Mouse (Mus musculus): ENCODE data around the gene Vmn1r236. TPM values are rescaled to one million over a fixed set of nuclear protein-coding genes. Genes with fewer than 3 reads are reported as not detected.

The Vmn1r236 gene
- not detected in 2 replicates for polyA plus RNA-seq (2016; fragmentation: Nextera tagmentation; extraction: Ambion mirVana)

DNA sequence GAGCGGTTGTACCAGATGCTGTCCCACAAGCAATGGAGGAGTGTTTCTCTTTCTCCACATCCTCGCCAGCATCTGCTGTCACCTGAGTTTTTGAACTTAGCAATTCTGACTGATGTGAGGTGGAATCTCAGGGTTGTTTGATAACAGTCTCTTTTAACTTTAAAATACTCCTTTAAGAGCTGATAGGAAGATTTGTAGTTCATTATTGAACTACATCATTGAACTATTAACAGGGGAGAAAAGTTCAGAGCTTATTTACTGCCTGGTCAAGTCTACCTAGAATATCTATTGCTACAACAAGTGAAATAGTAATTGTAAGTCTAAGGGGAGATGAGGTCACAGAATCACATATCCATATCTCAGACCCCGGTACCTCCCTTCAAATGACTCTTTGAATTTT lies at the start of gene Vmn1r236:
TSS of gene Vmn1r236 (plus strand) at position 301 of the 400 bp plus-strand sequence.
- 80% methylated on average over 3 of the region's 3 CpGs for WGBS
- no peaks in the 10 kb centered on the region for H3K36me3 ChIP-seq
- no peaks in the 10 kb centered on the region for H3K4me1 ChIP-seq (replicated peaks)
- H3K9me3 ChIP-seq, result no peaks in the 10 kb centered on the region
- H3K27me3 ChIP-seq, result no peaks in the 10 kb centered on the region
- ATAC-seq (ENCODE audit: insufficient number of reproducible peaks, insufficient read depth, low FRiP score, low TSS enrichment, low read depth), result no peak
- H3K4me2 ChIP-seq, result no peak within 1 kb of the TSS
- H3K9ac ChIP-seq (replicated peaks), result no peak within 1 kb of the TSS
- H3K27ac ChIP-seq, result no peak within 1 kb of the TSS
- H3K4me3 ChIP-seq (replicated peaks), result no peak within 1 kb of the TSS

DNA sequence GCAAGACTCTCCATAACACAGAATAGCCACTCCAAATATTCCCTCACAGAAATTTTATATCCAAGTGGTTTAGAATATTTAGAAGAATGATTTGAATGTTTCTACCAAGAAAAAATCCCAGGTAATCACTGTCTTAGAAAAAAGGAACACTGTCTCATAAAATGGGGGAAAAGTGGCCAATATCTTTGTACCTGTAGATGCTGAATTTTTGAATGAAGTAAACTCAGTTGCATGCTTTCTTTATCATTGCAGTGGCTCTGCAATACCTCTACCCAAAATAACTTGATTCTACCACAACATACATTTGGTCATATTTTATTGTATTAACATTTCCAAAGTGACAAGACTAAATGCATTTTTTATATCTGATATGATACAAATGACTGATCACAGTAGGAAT lies 26.6 kb upstream of the Vmn1r236 start, which contains the start of gene Vmn1r235:
TSS of gene Vmn1r235 (plus strand) at position 301 of the 400 bp plus-strand sequence.
- Histone ChIP-seq H3K36me3 (no peaks in the 10 kb centered on the region), H3K27me3 (no peaks in the 10 kb centered on the region), H3K27ac (no peak within 1 kb of the TSS), H3K9ac (replicated peaks) (no peak within 1 kb of the TSS), H3K4me3 (replicated peaks) (no peak within 1 kb of the TSS), H3K9me3 (no peaks in the 10 kb centered on the region), H3K4me1 (replicated peaks) (no peaks in the 10 kb centered on the region), H3K4me2 (no peak within 1 kb of the TSS)
- no peak for ATAC-seq (ENCODE audit: insufficient number of reproducible peaks, insufficient read depth, low FRiP score, low TSS enrichment, low read depth)

- H3K4me2 ChIP-seq, result no peak overlapping the region
- ATAC-seq (ENCODE audit: insufficient number of reproducible peaks, insufficient read depth, low FRiP score, low TSS enrichment, low read depth), result no peak
Measured at GRCm38 (mm10) chr17:21272103-21272502, 10.6 kb upstream of the Vmn1r236 start.

DNA sequence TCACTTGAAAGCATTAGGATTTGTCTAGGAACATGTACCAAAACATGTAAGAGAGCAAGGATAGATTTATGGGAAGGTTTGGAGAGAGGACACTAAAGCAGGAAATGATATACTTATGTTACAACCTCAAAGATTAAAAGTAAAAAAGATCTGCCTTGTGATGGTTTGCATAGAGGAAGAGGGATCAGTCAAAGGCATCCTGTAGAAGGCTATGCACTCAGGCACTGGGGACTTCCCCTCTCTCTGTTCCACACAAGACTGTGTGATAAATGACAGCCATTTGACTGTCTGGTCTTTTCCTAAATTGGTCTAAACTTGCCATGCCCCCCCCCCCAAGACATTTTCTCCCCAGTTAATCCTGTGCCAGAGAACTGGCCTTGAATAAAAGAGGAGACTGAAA lies 1.7 kb downstream of the Vmn1r236 start:
- Histone ChIP-seq H3K27me3 (no peaks in the 10 kb centered on the region), H3K4me1 (replicated peaks) (no peaks in the 10 kb centered on the region), H3K4me3 (replicated peaks) (no peak overlapping the region), H3K27ac (no peak overlapping the region), H3K9ac (replicated peaks) (no peak overlapping the region), H3K4me2 (no peak overlapping the region), H3K36me3 (no peaks in the 10 kb centered on the region), H3K9me3 (no peaks in the 10 kb centered on the region)
- ATAC-seq (ENCODE audit: insufficient number of reproducible peaks, insufficient read depth, low FRiP score, low TSS enrichment, low read depth), result no peak

More at GRCm38 (mm10) chr17:21272103-21272502, 10.6 kb upstream of the Vmn1r236 start:
- no peaks in the 10 kb centered on the region for H3K9me3 ChIP-seq
- H3K36me3 ChIP-seq, result no peaks in the 10 kb centered on the region
- no peak overlapping the region for H3K4me3 ChIP-seq (replicated peaks)
- H3K9ac ChIP-seq (replicated peaks), result no peak overlapping the region
- H3K27ac ChIP-seq, result no peak overlapping the region
- H3K4me1 ChIP-seq (replicated peaks), result no peaks in the 10 kb centered on the region
- H3K27me3 ChIP-seq, result no peaks in the 10 kb centered on the region
- WGBS, result 16% methylated on average over 4 of the region's 4 CpGs

DNA sequence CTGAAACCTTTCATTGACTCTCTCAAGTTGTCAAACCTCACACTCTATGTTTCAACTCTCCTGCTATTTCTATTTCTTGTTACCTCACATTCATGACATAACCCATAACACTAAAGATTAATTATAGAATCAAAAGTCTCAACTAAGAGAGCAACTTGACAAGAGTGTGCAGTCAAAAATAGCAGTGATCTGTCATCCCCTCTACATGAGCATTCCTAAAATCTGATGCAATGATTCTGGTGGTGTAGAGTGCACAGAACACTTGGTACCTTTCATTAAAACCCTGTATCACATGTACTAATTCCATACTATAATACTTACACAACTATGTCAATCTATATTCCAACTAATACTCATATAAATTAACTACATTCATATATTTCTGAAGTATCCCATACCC lies 7.0 kb downstream of the Vmn1r236 start:
- no peak overlapping the region for H3K27ac ChIP-seq
- H3K4me1 ChIP-seq (replicated peaks), result no peaks in the 10 kb centered on the region
- H3K36me3 ChIP-seq, result no peaks in the 10 kb centered on the region

DNA sequence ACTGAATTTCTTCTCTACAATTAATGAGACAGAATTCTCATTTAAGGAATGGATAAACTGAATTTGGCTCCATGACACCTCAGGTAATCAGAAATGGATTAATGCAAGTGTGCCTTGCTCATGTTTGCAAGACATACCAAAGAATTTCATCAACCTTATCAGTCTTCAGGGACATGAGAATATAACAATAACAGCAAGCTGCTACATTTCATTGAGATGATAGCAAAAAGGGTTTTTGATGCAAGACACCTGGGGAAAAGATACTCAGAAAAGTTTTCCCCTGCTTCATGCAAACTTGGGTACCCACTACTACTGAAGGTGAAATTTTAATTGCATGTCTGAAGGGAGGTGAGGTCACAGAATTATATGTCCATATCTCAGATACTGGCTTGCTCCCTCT lies 28.8 kb downstream of the Vmn1r236 start, which contains the start of gene Vmn1r237:
TSS of gene Vmn1r237 (plus strand) at position 301 of the 400 bp plus-strand sequence.
- Histone ChIP-seq H3K36me3 (no peaks in the 10 kb centered on the region), H3K4me3 (replicated peaks) (no peak within 1 kb of the TSS), H3K9me3 (no peaks in the 10 kb centered on the region), H3K4me1 (replicated peaks) (no peaks in the 10 kb centered on the region), H3K9ac (replicated peaks) (no peak within 1 kb of the TSS), H3K4me2 (no peak within 1 kb of the TSS), H3K27ac (no peak within 1 kb of the TSS), H3K27me3 (no peaks in the 10 kb centered on the region)
- ATAC-seq (ENCODE audit: insufficient number of reproducible peaks, insufficient read depth, low FRiP score, low TSS enrichment, low read depth), result no peak

More for the DNA sequence above, 7.0 kb downstream of the Vmn1r236 start:
- Histone ChIP-seq H3K9ac (replicated peaks) (no peak overlapping the region), H3K27me3 (no peaks in the 10 kb centered on the region), H3K9me3 (no peaks in the 10 kb centered on the region), H3K4me3 (replicated peaks) (no peak overlapping the region), H3K4me2 (no peak overlapping the region)
- ATAC-seq (ENCODE audit: insufficient number of reproducible peaks, insufficient read depth, low FRiP score, low TSS enrichment, low read depth), result no peak

Small RNA genes within 50 kb of the gene (microRNA-seq; reads per million reads assigned to microRNA genes)
- not detected for gene Gm26384

Other genes with a start within 250 kb of the Vmn1r236 start
- gene Vmn1r234, start 56.9 kb upstream of the Vmn1r236 start, polyA plus RNA-seq (2016; fragmentation: Nextera tagmentation; extraction: Ambion mirVana), result not detected in 2 replicates
- not detected in 2 replicates for gene Vmn1r235, start 26.5 kb upstream of the Vmn1r236 start, polyA plus RNA-seq (2016; fragmentation: Nextera tagmentation; extraction: Ambion mirVana)
- gene Vmn1r237, start 28.9 kb downstream of the Vmn1r236 start, polyA plus RNA-seq (2016; fragmentation: Nextera tagmentation; extraction: Ambion mirVana), result not detected in 2 replicates
- gene Zfp677, start 100.8 kb downstream of the Vmn1r236 start, polyA plus RNA-seq (2016; fragmentation: Nextera tagmentation; extraction: Ambion mirVana), result 3.1 TPM in 2 replicates
- 2.4 and 2.8 TPM in 2 replicates for gene Zfp54, start 140.3 kb downstream of the Vmn1r236 start, polyA plus RNA-seq (2016; fragmentation: Nextera tagmentation; extraction: Ambion mirVana)
- 15.4 and 16.3 TPM in 2 replicates for gene Zfp51, start 167.4 kb downstream of the Vmn1r236 start, polyA plus RNA-seq (2016; fragmentation: Nextera tagmentation; extraction: Ambion mirVana)
- gene Zfp53, start 206.1 kb downstream of the Vmn1r236 start, polyA plus RNA-seq (2016; fragmentation: Nextera tagmentation; extraction: Ambion mirVana), result 9.6 TPM in 2 replicates